Mouse (Mus musculus): ENCODE measurements around the gene Frat2. TPM values are rescaled to one million over a fixed set of nuclear protein-coding genes. Genes with fewer than 3 reads are reported as not detected.
A peak's percentile ranks its signal among the peaks of the same experiment; 100 is the strongest.

Frat2 gene
- total and polyA plus RNA-seq, 3 experiments: 55.6 to 110 TPM; not detected in 1

DNA sequence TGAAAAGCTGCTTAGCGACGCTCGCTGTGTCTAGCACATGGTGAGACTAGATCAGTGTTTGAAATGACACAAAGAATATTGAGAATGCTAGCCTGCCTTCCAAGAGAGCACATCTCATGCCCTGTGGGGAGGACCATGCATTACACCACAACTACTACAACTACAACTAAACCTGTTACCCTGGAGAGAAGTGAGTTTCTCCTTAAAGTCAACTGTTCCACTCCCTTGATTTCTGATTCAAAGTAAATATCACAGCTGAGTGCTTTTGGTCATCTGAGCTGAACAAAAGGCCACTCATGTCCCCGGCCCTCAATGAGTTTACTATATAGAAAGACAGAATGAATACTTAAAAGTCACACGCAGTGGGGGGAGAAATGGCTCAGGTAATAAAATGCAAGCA is 37.9 kb downstream of the Frat2 start:
- Histone ChIP-seq H3K36me3 (ENCODE audit: control insufficient read depth in 1 of 2, insufficient read depth in 2 of 2, low read length in 2 of 2) (peaks cover 0 to 19% of the 10 kb centered on the region in 2 experiments; a peak in 2 of 4 replicates), H3K27ac (ENCODE audit: control insufficient read depth, low read depth, low read length) (no peak overlapping the region), H3K9ac (ENCODE audit: control insufficient read depth, low read depth, low read length, poor library complexity, severe bottlenecking) (no peak overlapping the region), H3K27me3 (ENCODE audit: control insufficient read depth in 1 of 2, insufficient read depth in 2 of 2, low read length in 2 of 2) (no peaks in the 10 kb centered on the region), H3K4me3 (ENCODE audit: control insufficient read depth in 1 of 2, insufficient read depth in 1 of 2, low read depth in 2 of 2, low read length in 2 of 2) (no peak overlapping the region), H3K9me3 (replicated peaks; ENCODE audit: insufficient read depth, low read length) (no peaks in the 10 kb centered on the region), H3K79me2 (ENCODE audit: control insufficient read depth, insufficient read depth, low read length, poor library complexity) (no peaks in the 10 kb centered on the region), H3K4me1 (ENCODE audit: control insufficient read depth in 1 of 2, insufficient read depth in 2 of 2, low read length in 2 of 2) (peaks cover 23 to 31% of the 10 kb centered on the region in 2 experiments)
- TF ChIP-seq TCF12 (IDR thresholded peaks at IDR 0.05; ENCODE audit: low read depth, low read length): no peak
- TF ChIP-seq JUND (IDR thresholded peaks at IDR 0.05; ENCODE audit: low read depth, low read length): no peak
- DNase-seq (ENCODE audit: low read depth, low spot score): no peak

DNA sequence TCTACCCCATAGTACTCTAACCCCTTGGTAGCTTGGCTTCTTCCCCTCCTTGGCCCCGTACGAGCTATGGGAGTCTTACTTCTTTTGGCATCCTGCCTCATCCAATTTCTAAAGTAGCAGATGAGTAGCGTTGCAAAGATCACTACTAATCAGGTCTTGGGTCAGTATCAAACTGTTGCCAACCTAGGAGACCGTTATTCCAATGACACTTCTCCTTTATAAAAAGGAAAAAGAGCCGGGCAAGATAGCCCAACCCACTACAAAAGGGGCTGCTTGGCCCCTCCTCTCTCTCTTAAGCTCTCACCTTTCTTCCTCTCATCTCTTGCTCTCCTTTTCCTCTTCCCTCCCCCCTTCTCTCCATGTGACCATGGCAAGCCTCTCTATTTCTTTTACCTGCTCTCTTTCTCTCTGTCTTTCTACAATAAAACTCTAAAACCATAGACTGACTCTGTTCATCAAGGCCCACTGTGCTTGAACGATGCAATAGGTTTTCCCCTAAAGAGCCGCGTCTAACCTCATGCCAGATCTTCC is 39.8 kb downstream of the Frat2 start:
- peak overlapping the region; percentile 49 for H3K9ac ChIP-seq (ENCODE audit: control insufficient read depth, low read depth, low read length, poor library complexity, severe bottlenecking)
- peaks cover 0 to 18% of the 10 kb centered on the region in 2 experiments; a peak in 2 of 4 replicates for H3K36me3 ChIP-seq (ENCODE audit: control insufficient read depth in 1 of 2, insufficient read depth in 2 of 2, low read length in 2 of 2)
- no peaks in the 10 kb centered on the region for H3K9me3 ChIP-seq (replicated peaks; ENCODE audit: insufficient read depth, low read length)
- no peak for DNase-seq (ENCODE audit: low read depth, low spot score)
- H3K27me3 ChIP-seq (ENCODE audit: control insufficient read depth in 1 of 2, insufficient read depth in 2 of 2, low read length in 2 of 2): no peaks in the 10 kb centered on the region
- peak overlapping the region; percentile 91 for H3K27ac ChIP-seq (ENCODE audit: control insufficient read depth, low read depth, low read length)
- no peaks in the 10 kb centered on the region for H3K79me2 ChIP-seq (ENCODE audit: control insufficient read depth, insufficient read depth, low read length, poor library complexity)
- H3K4me1 ChIP-seq (ENCODE audit: control insufficient read depth in 1 of 2, insufficient read depth in 2 of 2, low read length in 2 of 2): peaks cover 22 to 24% of the 10 kb centered on the region in 2 experiments
- H3K4me3 ChIP-seq (ENCODE audit: control insufficient read depth in 1 of 2, insufficient read depth in 1 of 2, low read depth in 2 of 2, low read length in 2 of 2): peak overlapping the region; percentile 37 to 43
- TF ChIP-seq EP300 (IDR thresholded peaks at IDR 0.05; ENCODE audit: low read depth in 1 of 2, low read length in 2 of 2): peak; percentile 53 to 85
- TF ChIP-seq TBP (IDR thresholded peaks at IDR 0.05; ENCODE audit: low read depth, low read length): peak; percentile 45; the same call in 1 of the 2 replicates
- TF ChIP-seq USF2 (IDR thresholded peaks at IDR 0.05; ENCODE audit: borderline replicate concordance in 1 of 2, insufficient read depth in 1 of 2, low read depth in 1 of 2, low read length in 2 of 2): no peak
- TF ChIP-seq ELF1 (IDR thresholded peaks at IDR 0.05; ENCODE audit: low read depth, low read length): no peak
- TF ChIP-seq CTCF (IDR thresholded peaks at IDR 0.05 in 2 of 3, conservative IDR thresholded peaks at IDR 0.05 in 1 of 3; ENCODE audit: control insufficient read depth in 1 of 3, insufficient read depth in 1 of 3, low read depth in 2 of 3, low read length in 3 of 3, poor library complexity in 1 of 3, severe bottlenecking in 1 of 3): no peak
- TF ChIP-seq KAT2A (conservative IDR thresholded peaks at IDR 0.05; ENCODE audit: low read depth, low read length): no peak
- TF ChIP-seq USF1 (IDR thresholded peaks at IDR 0.05; ENCODE audit: low read depth, low read length): peak; percentile 81
- no peak for TF ChIP-seq SMC3 (IDR thresholded peaks at IDR 0.05; ENCODE audit: low read depth, low read length)
- TF ChIP-seq MYC (IDR thresholded peaks at IDR 0.05; ENCODE audit: low read depth, low read length): peak; percentile 74; the same call in 1 of the 2 replicates
- TF ChIP-seq MEF2A (IDR thresholded peaks at IDR 0.05; ENCODE audit: extremely low read depth, insufficient replicate concordance, low read depth, low read length, poor library complexity, severe bottlenecking): no peak
- no peak for TF ChIP-seq CHD1 (IDR thresholded peaks at IDR 0.05; ENCODE audit: low read depth, low read length)
- TF ChIP-seq POLR2A (IDR thresholded peaks at IDR 0.05; ENCODE audit: control insufficient read depth in 1 of 2, insufficient read depth in 1 of 2, low read depth in 1 of 2, low read length in 2 of 2, poor library complexity in 1 of 2): peak in 1 of 2 experiments; percentile 31; a peak in 1 of 4 replicates
- TF ChIP-seq ZC3H11A (IDR thresholded peaks at IDR 0.05; ENCODE audit: low read depth, low read length): no peak
- TF ChIP-seq POLR2AphosphoS5 (IDR thresholded peaks at IDR 0.05; ENCODE audit: borderline replicate concordance, low read depth, low read length): no peak
- no peak for TF ChIP-seq ZMIZ1 (IDR thresholded peaks at IDR 0.05; ENCODE audit: low read depth, low read length)
- TF ChIP-seq MXI1 (IDR thresholded peaks at IDR 0.05; ENCODE audit: low read depth, low read length): no peak
- TF ChIP-seq ETS1 (IDR thresholded peaks at IDR 0.05; ENCODE audit: low read depth, low read length): peak; percentile 72
- 0 out of 2 replicates have a peak, but pooled peaks have one; percentile 11 for TF ChIP-seq SIN3A (IDR thresholded peaks at IDR 0.05; ENCODE audit: low read length)
- TF ChIP-seq GABPA (IDR thresholded peaks at IDR 0.05; ENCODE audit: low read depth, low read length): no peak
- 0 out of 2 replicates have a peak, but pooled peaks have one; percentile 44 for TF ChIP-seq MAX (IDR thresholded peaks at IDR 0.05; ENCODE audit: low read length)
- no peak for TF ChIP-seq TAL1 (IDR thresholded peaks at IDR 0.05; ENCODE audit: low read length)
- TF ChIP-seq TCF12 (IDR thresholded peaks at IDR 0.05; ENCODE audit: low read depth, low read length): peak; percentile 63; the same call in 1 of the 2 replicates
- no peak for TF ChIP-seq HCFC1 (IDR thresholded peaks at IDR 0.05; ENCODE audit: low read depth, low read length)
- peak; percentile 59; the same call in 1 of the 2 replicates for TF ChIP-seq RCOR1 (IDR thresholded peaks at IDR 0.05; ENCODE audit: low read depth, low read length)
- TF ChIP-seq NRF1 (IDR thresholded peaks at IDR 0.05; ENCODE audit: insufficient read depth, low read depth, low read length, poor library complexity, severe bottlenecking): no peak
- TF ChIP-seq JUND (IDR thresholded peaks at IDR 0.05; ENCODE audit: low read depth, low read length): no peak
- TF ChIP-seq UBTF (IDR thresholded peaks at IDR 0.05; ENCODE audit: borderline replicate concordance, insufficient read depth, low read depth, low read length): no peak
- peak; percentile 43; the same call in 1 of the 2 replicates for TF ChIP-seq GATA1 (IDR thresholded peaks at IDR 0.05; ENCODE audit: low read depth, low read length)
- TF ChIP-seq MYB (IDR thresholded peaks at IDR 0.05; ENCODE audit: low read depth, low read length): peak; percentile 80
- no peak for TF ChIP-seq CHD2 (IDR thresholded peaks at IDR 0.05; ENCODE audit: low read length)

All from MEL (cell line).